Mouse (Mus musculus) ES-Bruce4 (cell line): ENCODE data around the gene Olfr287. TPM values are rescaled to one million over a fixed set of nuclear protein-coding genes. Genes with fewer than 3 reads are reported as not detected.

Experiments used
- H3K27ac ChIP-seq: 2 replicates; pipeline ENCODE4 v1.5.1; 2012; ENCODE audit warnings: low read length, inconsistent platforms; ENCODE audit not compliant: insufficient read depth
- H3K27me3 ChIP-seq: 2 replicates; pipeline ENCODE4 v1.6.1; 2012; ENCODE audit warnings: mild to moderate bottlenecking, low read length, inconsistent platforms; ENCODE audit not compliant: control insufficient read depth, poor library complexity, insufficient read depth, severe bottlenecking
- H3K36me3 ChIP-seq: 2 replicates; pipeline ENCODE4 v1.6.1; 2012; ENCODE audit warnings: inconsistent platforms, mild to moderate bottlenecking, low read length, moderate library complexity; ENCODE audit not compliant: control insufficient read depth, poor library complexity, insufficient read depth, severe bottlenecking
- H3K4me1 ChIP-seq: one replicate; pipeline ENCODE4 v1.8.1; 2011; ENCODE audit warnings: low read length; ENCODE audit not compliant: control insufficient read depth, insufficient read depth
- H3K4me3 ChIP-seq: 2 replicates; pipeline ENCODE4 v1.5.1; 2011; ENCODE audit warnings: low read depth, mild to moderate bottlenecking, low read length
- H3K9ac ChIP-seq: 2 replicates; pipeline ENCODE4 v1.6.1; 2012; ENCODE audit warnings: low read depth, mild to moderate bottlenecking, inconsistent platforms; ENCODE audit not compliant: poor library complexity, severe bottlenecking
- H3K9me3 ChIP-seq: replicated peaks from 2 replicates; pipeline ENCODE4 v1.6.1; 2012; ENCODE audit warnings: mild to moderate bottlenecking, low read length, inconsistent platforms; ENCODE audit not compliant: control insufficient read depth, poor library complexity, insufficient read depth, severe bottlenecking
- CTCF ChIP-seq: IDR thresholded peaks from one replicate; pipeline ENCODE4 v1.8.1; 2011; ENCODE audit warnings: low read depth, low read length
- EP300 ChIP-seq: IDR thresholded peaks from 2 replicates; pipeline ENCODE4 v1.6.1; 2011; ENCODE audit warnings: low read depth, low read length; ENCODE audit not compliant: insufficient read depth
- POLR2A ChIP-seq: IDR thresholded peaks from one replicate; pipeline ENCODE4 v1.8.1; 2011; ENCODE audit warnings: low read length; ENCODE audit not compliant: insufficient read depth
- polyA plus RNA-seq: library from polyadenylated mRNA; stranded (reverse); fragments of >200 nt; gene quantifications from 2 replicates; pipeline ENCODE4 v1.2.4, GENCODE M21; 2011; ENCODE audit warnings: low read depth; ENCODE audit not compliant: missing spikeins, insufficient read depth, insufficient read length

Gene Olfr287
- polyA plus RNA-seq, 1 experiment, result not detected

GRCm38 (mm10) chr15:98177320-98177719 lies 43.5 kb downstream of the Olfr287 start:
- no peak overlapping the region for H3K9ac ChIP-seq
- H3K9me3 ChIP-seq, result 0 out of 2 replicates have a peak, but pooled peaks cover 4% of the 10 kb centered on the region
- H3K4me3 ChIP-seq, result no peak overlapping the region
- TF ChIP-seq EP300, result no peak
- no peak for TF ChIP-seq CTCF
- TF ChIP-seq POLR2A, result no peak
- H3K27ac ChIP-seq, result no peak overlapping the region
- peaks cover 2% of the 10 kb centered on the region for H3K4me1 ChIP-seq
- H3K27me3 ChIP-seq, result no peaks in the 10 kb centered on the region
- H3K36me3 ChIP-seq, result no peaks in the 10 kb centered on the region

GRCm38 (mm10) chr15:98173821-98174220 lies 47.0 kb downstream of the Olfr287 start:
- no peak for TF ChIP-seq EP300
- TF ChIP-seq POLR2A, result no peak
- TF ChIP-seq CTCF, result no peak

GRCm38 (mm10) chr15:98172113-98172512 lies 48.7 kb downstream of the Olfr287 start:
- no peak for TF ChIP-seq POLR2A
- TF ChIP-seq EP300, result no peak
- TF ChIP-seq CTCF, result no peak
- Histone ChIP-seq H3K9ac (no peak overlapping the region), H3K9me3 (0 out of 2 replicates have a peak, but pooled peaks cover 4% of the 10 kb centered on the region), H3K27ac (no peak overlapping the region), H3K27me3 (no peaks in the 10 kb centered on the region), H3K4me1 (no peaks in the 10 kb centered on the region), H3K36me3 (no peaks in the 10 kb centered on the region), H3K4me3 (no peak overlapping the region)

More at GRCm38 (mm10) chr15:98173821-98174220, 47.0 kb downstream of the Olfr287 start:
- Histone ChIP-seq H3K4me3 (no peak overlapping the region), H3K36me3 (no peaks in the 10 kb centered on the region), H3K27ac (no peak overlapping the region), H3K9me3 (0 out of 2 replicates have a peak, but pooled peaks cover 4% of the 10 kb centered on the region), H3K4me1 (no peaks in the 10 kb centered on the region), H3K9ac (no peak overlapping the region), H3K27me3 (no peaks in the 10 kb centered on the region)

- Histone ChIP-seq H3K27me3 (no peaks in the 10 kb centered on the region), H3K4me1 (no peaks in the 10 kb centered on the region), H3K9ac (no peak overlapping the region), H3K36me3 (no peaks in the 10 kb centered on the region), H3K27ac (no peak overlapping the region), H3K4me3 (no peak overlapping the region), H3K9me3 (0 out of 2 replicates have a peak, but pooled peaks cover 4% of the 10 kb centered on the region)
- TF ChIP-seq POLR2A (no peak), CTCF (no peak), EP300 (no peak)
Measured at GRCm38 (mm10) chr15:98170917-98171316, 49.9 kb downstream of the Olfr287 start.

- Histone ChIP-seq H3K27me3 (no peaks in the 10 kb centered on the region), H3K4me1 (no peaks in the 10 kb centered on the region), H3K27ac (no peak overlapping the region), H3K4me3 (no peak overlapping the region), H3K9ac (no peak overlapping the region), H3K9me3 (0 out of 2 replicates have a peak, but pooled peaks cover 4% of the 10 kb centered on the region), H3K36me3 (no peaks in the 10 kb centered on the region)
- no peak for TF ChIP-seq EP300
- TF ChIP-seq CTCF, result no peak
- TF ChIP-seq POLR2A, result no peak
Measured at GRCm38 (mm10) chr15:98170365-98170764, 50.5 kb downstream of the Olfr287 start.

GRCm38 (mm10) chr15:98168622-98169004 lies 52.2 kb downstream of the Olfr287 start:
- H3K4me3 ChIP-seq, result peak overlapping the region; percentile 63
- H3K36me3 ChIP-seq, result no peaks in the 10 kb centered on the region
- H3K27ac ChIP-seq, result no peak overlapping the region
- no peaks in the 10 kb centered on the region for H3K4me1 ChIP-seq
- no peaks in the 10 kb centered on the region for H3K27me3 ChIP-seq
- H3K9ac ChIP-seq, result no peak overlapping the region
- TF ChIP-seq POLR2A (no peak), EP300 (no peak), CTCF (no peak)
- H3K9me3 ChIP-seq, result 0 out of 2 replicates have a peak, but pooled peaks cover under 1% of the 10 kb centered on the region
